Mouse (Mus musculus) kidney, postnatal 4 days (tissue): ENCODE data around the gene Fbn1.
A peak's percentile ranks its signal among the peaks of the same experiment; 100 is the strongest.

Experiments used
- DNase-seq, 2 experiments: peaks; one replicate each; pipeline ENCODE4 v3.0.0; 2021; ENCODE audit warnings: mixed read lengths in 2 of 2

Fbn1 gene

GRCm38 (mm10) chr2:125452369-125453097 is 55.3 kb downstream of the Fbn1 start:
- DNase-seq, result no peak

- DNase-seq, result no peak
Measured at GRCm38 (mm10) chr2:125449361-125449760, 58.4 kb downstream of the Fbn1 start.

GRCm38 (mm10) chr2:125448881-125449280 is 58.9 kb downstream of the Fbn1 start:
- no peak for DNase-seq

GRCm38 (mm10) chr2:125447274-125447898 is 60.4 kb downstream of the Fbn1 start:
- DNase-seq, result no peak

- no peak for DNase-seq
Measured at GRCm38 (mm10) chr2:125438381-125438780, 69.4 kb downstream of the Fbn1 start.

GRCm38 (mm10) chr2:125436240-125436639 is 71.6 kb downstream of the Fbn1 start:
- DNase-seq, result no peak

- DNase-seq, result no peak
Measured at GRCm38 (mm10) chr2:125433524-125433923, 74.3 kb downstream of the Fbn1 start.

- DNase-seq, result no peak
Measured at GRCm38 (mm10) chr2:125431491-125431890, 76.3 kb downstream of the Fbn1 start.

- no peak for DNase-seq
Measured at GRCm38 (mm10) chr2:125428811-125429438, 78.9 kb downstream of the Fbn1 start.

GRCm38 (mm10) chr2:125420604-125421003 is 87.2 kb downstream of the Fbn1 start:
- no peak for DNase-seq

GRCm38 (mm10) chr2:125419681-125420080 is 88.1 kb downstream of the Fbn1 start:
- DNase-seq, result no peak

- no peak for DNase-seq
Measured at GRCm38 (mm10) chr2:125418546-125418945, 89.2 kb downstream of the Fbn1 start.

- peak; percentile 11 to 21 for DNase-seq
Measured at GRCm38 (mm10) chr2:125416541-125417245, 91.1 kb downstream of the Fbn1 start.

- no peak for DNase-seq
Measured at GRCm38 (mm10) chr2:125412351-125412750, 95.4 kb downstream of the Fbn1 start.

GRCm38 (mm10) chr2:125411777-125412176 is 96.0 kb downstream of the Fbn1 start:
- no peak for DNase-seq

- DNase-seq, result peak in 1 of 2 experiments; percentile 22
Measured at GRCm38 (mm10) chr2:125404509-125405105, 103.2 kb downstream of the Fbn1 start.

GRCm38 (mm10) chr2:125402276-125402675 is 105.5 kb downstream of the Fbn1 start:
- no peak for DNase-seq

- no peak for DNase-seq
Measured at GRCm38 (mm10) chr2:125400121-125400520, 107.7 kb downstream of the Fbn1 start.

- DNase-seq, result no peak
Measured at GRCm38 (mm10) chr2:125397796-125398195, 110.0 kb downstream of the Fbn1 start.

- DNase-seq, result no peak
Measured at GRCm38 (mm10) chr2:125394428-125395101, 113.2 kb downstream of the Fbn1 start.

- no peak for DNase-seq
Measured at GRCm38 (mm10) chr2:125391582-125391981, 116.2 kb downstream of the Fbn1 start.

GRCm38 (mm10) chr2:125389796-125390195 is 118.0 kb downstream of the Fbn1 start:
- no peak for DNase-seq
